7 mouse cellular contexts compared by ENCODE assay signal in the genomic region with DNA sequence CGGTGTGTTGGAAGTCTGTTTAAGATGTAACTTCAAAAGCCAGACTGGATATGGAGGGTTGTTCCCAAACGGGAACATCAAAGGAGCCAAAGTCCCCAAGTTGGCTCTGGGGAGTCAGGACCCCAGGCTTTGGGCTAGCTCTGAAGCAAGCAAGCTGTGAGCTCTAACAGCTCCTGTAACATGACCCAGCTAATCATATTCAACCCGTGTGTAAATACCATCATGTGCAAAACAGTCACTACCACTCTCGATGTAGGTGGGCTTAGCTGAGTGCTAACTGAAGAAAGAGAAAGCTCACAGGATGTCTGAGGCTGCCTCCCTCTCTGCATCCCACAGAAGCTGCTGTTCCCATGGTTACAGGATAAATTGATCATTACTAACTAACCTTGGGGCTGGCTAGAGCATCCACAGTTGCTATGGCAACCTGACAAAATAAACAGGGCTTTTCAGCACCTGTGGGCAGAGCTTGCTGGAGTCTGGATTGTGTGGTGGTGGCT. TPM values are rescaled to one million over a fixed set of nuclear protein-coding genes. Genes with fewer than 3 reads are reported as not detected.
A peak's percentile ranks its signal among the peaks of the same experiment; 100 is the strongest.
DNase-seq lines count a peak whose midpoint lies in the region; ATAC-seq lines count a peak whose summit lies in the region.

No protein-coding gene starts in this region.

- no peaks in the 10 kb centered on the region for H3K9me3 ChIP-seq in hindbrain, embryonic 12.5 days (replicated peaks)
- H3K9me3 ChIP-seq in liver, embryonic 13.5 days (replicated peaks): no peaks in the 10 kb centered on the region

- peak; percentile 64 for DNase-seq in CD4-positive, CD25-positive, alpha-beta regulatory T cell, adult 2 months (ENCODE audit: low read depth, low spot score)
- DNase-seq in R1 (ENCODE audit: low read depth, low spot score): peak; percentile 76
- no peak for DNase-seq in liver, embryonic 13.5 days
- no peak for DNase-seq in spleen, postnatal 10 days (ENCODE audit: low spot score in 2 of 2)
- DNase-seq in frontal cortex, postnatal 10 days (ENCODE audit: low spot score in 2 of 2): no peak

- H3K27me3 ChIP-seq in hindbrain, embryonic 12.5 days: no peaks in the 10 kb centered on the region
- H3K27me3 ChIP-seq in liver, embryonic 13.5 days: peaks cover 25% of the 10 kb centered on the region

- H3K36me3 ChIP-seq in hindbrain, embryonic 12.5 days: no peaks in the 10 kb centered on the region
- H3K36me3 ChIP-seq in liver, embryonic 13.5 days: no peaks in the 10 kb centered on the region

- peak overlapping the region; percentile 80 for H3K4me3 ChIP-seq in hindbrain, embryonic 12.5 days
- no peak overlapping the region for H3K4me3 ChIP-seq in liver, embryonic 13.5 days (replicated peaks)

- H3K4me2 ChIP-seq in hindbrain, embryonic 12.5 days (replicated peaks): peak overlapping the region; percentile 56
- H3K4me2 ChIP-seq in liver, embryonic 13.5 days: peak overlapping the region; percentile 59

- 6% methylated on average over 4 of the region's 4 CpGs for WGBS in hindbrain, embryonic 12.5 days
- 14% methylated on average over 4 of the region's 4 CpGs for WGBS in liver, embryonic 13.5 days (ENCODE audit: insufficient replicate concordance)

- ATAC-seq in hindbrain, embryonic 12.5 days (ENCODE audit: low FRiP score): peak; percentile 25
- no peak for ATAC-seq in liver, embryonic 13.5 days (ENCODE audit: low read depth)
- ATAC-seq in granulocyte monocyte progenitor cell, adult 5-6 weeks (replicated peaks; ENCODE audit: poor library complexity, severe bottlenecking): no peak

- H3K4me1 ChIP-seq in hindbrain, embryonic 12.5 days: peaks cover 45% of the 10 kb centered on the region
- H3K4me1 ChIP-seq in liver, embryonic 13.5 days (replicated peaks): peaks cover 8% of the 10 kb centered on the region; the same call in 1 of the 2 replicates

- peak overlapping the region; percentile 76 for H3K27ac ChIP-seq in hindbrain, embryonic 12.5 days
- H3K27ac ChIP-seq in liver, embryonic 13.5 days: no peak overlapping the region

- H3K9ac ChIP-seq in hindbrain, embryonic 12.5 days: peak overlapping the region; percentile 86
- H3K9ac ChIP-seq in liver, embryonic 13.5 days: no peak overlapping the region

RNA-seq across cellular contexts. Expression of gene D430019H16Rik, which starts 1.5 kb away (rescaled TPM):
- 7.0 and 8.1 TPM in 2 replicates for polyA plus RNA-seq in hindbrain, embryonic 12.5 days (2016; fragmentation: Nextera tagmentation; extraction: Ambion mirVana)
- 0.05 and 0.09 TPM in 2 replicates for polyA plus RNA-seq in liver, embryonic 13.5 days (2015; fragmentation: Nextera tagmentation; extraction: Ambion mirVana)
- total RNA-seq in granulocyte monocyte progenitor cell, adult 5-6 weeks (2014; fragmentation: Nextera tagmentation): not detected in 2 replicates
- total RNA-seq in granulocyte monocyte progenitor cell, adult 5-6 weeks (2017): not detected in 2 replicates

Comparison
In these comparisons a context has a peak if more than half of its experiments do, and no peak if none do; other contexts are left out.
1. DNase-seq: peak in CD4-positive, CD25-positive, alpha-beta regulatory T cell, adult 2 months (single experiment) and R1 (single experiment); none in liver, embryonic 13.5 days (single experiment), spleen, postnatal 10 days (0 of 2) and frontal cortex, postnatal 10 days (0 of 2).